Mouse (Mus musculus): Measurements from ENCODE around the gene Olfm2.

The Olfm2 gene

GRCm38 (mm10) chr9:20746017-20746660 lies at the start of gene Olfm2:
TSS of gene Olfm2 (minus strand) at chr9:20746349.
- no peak for DNase-seq (ENCODE audit: inconsistent age in 2 of 2, low spot score in 1 of 2)

- peak; percentile 43 to 52 for DNase-seq (ENCODE audit: inconsistent age in 2 of 2, low spot score in 1 of 2)
Measured at GRCm38 (mm10) chr9:20794108-20794806, 48.1 kb upstream of the Olfm2 start.

- DNase-seq (ENCODE audit: inconsistent age in 2 of 2, low spot score in 1 of 2): no peak
Measured at GRCm38 (mm10) chr9:20790345-20790744, 44.2 kb upstream of the Olfm2 start.

- no peak for DNase-seq (ENCODE audit: inconsistent age in 2 of 2, low spot score in 1 of 2)
Measured at GRCm38 (mm10) chr9:20789651-20790050, 43.5 kb upstream of the Olfm2 start.

GRCm38 (mm10) chr9:20787992-20788391 lies 41.8 kb upstream of the Olfm2 start:
- DNase-seq (ENCODE audit: inconsistent age in 2 of 2, low spot score in 1 of 2): no peak

- no peak for DNase-seq (ENCODE audit: inconsistent age in 2 of 2, low spot score in 1 of 2)
Measured at GRCm38 (mm10) chr9:20785055-20785454, 38.9 kb upstream of the Olfm2 start.

GRCm38 (mm10) chr9:20781286-20781685 lies 35.1 kb upstream of the Olfm2 start:
- DNase-seq (ENCODE audit: inconsistent age in 2 of 2, low spot score in 1 of 2): peak; percentile 45 to 87

- no peak for DNase-seq (ENCODE audit: inconsistent age in 2 of 2, low spot score in 1 of 2)
Measured at GRCm38 (mm10) chr9:20765274-20765673, 19.1 kb upstream of the Olfm2 start.

GRCm38 (mm10) chr9:20763099-20763498 lies 16.9 kb upstream of the Olfm2 start:
- no peak for DNase-seq (ENCODE audit: inconsistent age in 2 of 2, low spot score in 1 of 2)

GRCm38 (mm10) chr9:20762197-20762961 lies 16.2 kb upstream of the Olfm2 start:
- no peak for DNase-seq (ENCODE audit: inconsistent age in 2 of 2, low spot score in 1 of 2)

- DNase-seq (ENCODE audit: inconsistent age in 2 of 2, low spot score in 1 of 2): no peak
Measured at GRCm38 (mm10) chr9:20761388-20761787, 15.2 kb upstream of the Olfm2 start.

- DNase-seq (ENCODE audit: inconsistent age in 2 of 2, low spot score in 1 of 2): peak; percentile 84 to 90
Measured at GRCm38 (mm10) chr9:20760813-20761212, 14.7 kb upstream of the Olfm2 start.

- peak in 1 of 2 experiments; percentile 62 for DNase-seq (ENCODE audit: inconsistent age in 2 of 2, low spot score in 1 of 2)
Measured at GRCm38 (mm10) chr9:20758896-20759295, 12.7 kb upstream of the Olfm2 start.

GRCm38 (mm10) chr9:20758243-20758642 lies 12.1 kb upstream of the Olfm2 start:
- no peak for DNase-seq (ENCODE audit: inconsistent age in 2 of 2, low spot score in 1 of 2)

GRCm38 (mm10) chr9:20757087-20757955 lies 11.2 kb upstream of the Olfm2 start:
- DNase-seq (ENCODE audit: inconsistent age in 2 of 2, low spot score in 1 of 2): peak; percentile 63 to 90

GRCm38 (mm10) chr9:20756081-20756700 lies 10.0 kb upstream of the Olfm2 start:
- DNase-seq (ENCODE audit: inconsistent age in 2 of 2, low spot score in 1 of 2): no peak

- no peak for DNase-seq (ENCODE audit: inconsistent age in 2 of 2, low spot score in 1 of 2)
Measured at GRCm38 (mm10) chr9:20754335-20754734, 8.2 kb upstream of the Olfm2 start.

- DNase-seq (ENCODE audit: inconsistent age in 2 of 2, low spot score in 1 of 2): peak in 1 of 2 experiments; percentile 64
Measured at GRCm38 (mm10) chr9:20751477-20752029, 5.4 kb upstream of the Olfm2 start.

GRCm38 (mm10) chr9:20749213-20749612 lies 3.1 kb upstream of the Olfm2 start:
- DNase-seq (ENCODE audit: inconsistent age in 2 of 2, low spot score in 1 of 2): no peak

- no peak for DNase-seq (ENCODE audit: inconsistent age in 2 of 2, low spot score in 1 of 2)
Measured at GRCm38 (mm10) chr9:20748540-20748939, 2.4 kb upstream of the Olfm2 start.

Data from adrenal gland, adult (tissue).